Mouse (Mus musculus): ENCODE measurements around the gene Fbxl17.

- TF ChIP-seq CTCF (IDR thresholded peaks at IDR 0.05; ENCODE audit: low read depth, low read length) (no peak), TAL1 (conservative IDR thresholded peaks at IDR 0.05; ENCODE audit: low read depth, low read length) (no peak), POLR2AphosphoS5 (IDR thresholded peaks at IDR 0.05; ENCODE audit: insufficient replicate concordance, low read depth, low read length) (no peak)
Observed at GRCm38 (mm10) chr17:63293979-63294378, 205.8 kb downstream of the Fbxl17 start.
